Mouse (Mus musculus) hindbrain, embryonic 16.5 days (tissue): ENCODE data around the gene Mcemp1. TPM values are rescaled to one million over a fixed set of nuclear protein-coding genes. Genes with fewer than 3 reads are reported as not detected.

ENCODE experiments used
- ATAC-seq: fragments of 200-750 bp; cut with Nextera tagmentation; 2 replicates; pipeline ENCODE4 v1.8.0; 2017; ENCODE audit warnings: moderate TSS enrichment, moderate library complexity
- H3K27ac ChIP-seq: fragments of 300-500 bp; sonication (generic); 2 replicates; pipeline ENCODE4 v1.5.1; 2014; ENCODE audit warnings: low read depth, mild to moderate bottlenecking, control low read depth, low read length, moderate library complexity
- H3K27me3 ChIP-seq: fragments of 300-500 bp; sonication (generic); replicated peaks from 2 replicates; pipeline ENCODE4 v1.6.1; 2014; ENCODE audit warnings: low read length; ENCODE audit not compliant: control insufficient read depth, insufficient read depth
- H3K36me3 ChIP-seq: fragments of 300-500 bp; sonication (generic); 2 replicates; pipeline ENCODE4 v1.6.1; 2014; ENCODE audit warnings: mild to moderate bottlenecking, low read length, moderate library complexity, mixed read lengths; ENCODE audit not compliant: control insufficient read depth, insufficient read depth
- H3K4me1 ChIP-seq: fragments of 300-500 bp; sonication (generic); 2 replicates; pipeline ENCODE4 v1.6.1; 2014; ENCODE audit warnings: low read depth, low read length; ENCODE audit not compliant: control insufficient read depth, insufficient read depth
- H3K4me2 ChIP-seq: fragments of 300-500 bp; sonication (generic); 2 replicates; pipeline ENCODE4 v1.6.1; 2014; ENCODE audit warnings: mild to moderate bottlenecking, low read length, control low read depth, moderate library complexity
- H3K4me3 ChIP-seq: fragments of 300-500 bp; sonication (generic); 2 replicates; pipeline ENCODE4 v1.5.1; 2014; ENCODE audit warnings: mild to moderate bottlenecking, low read length, control low read depth, moderate library complexity
- H3K9ac ChIP-seq: fragments of 300-500 bp; sonication (generic); 2 replicates; pipeline ENCODE4 v1.6.1; 2014; ENCODE audit warnings: low read depth, mild to moderate bottlenecking, control low read depth, low read length, moderate library complexity
- H3K9me3 ChIP-seq: fragments of 300-500 bp; sonication (generic); 2 replicates; pipeline ENCODE4 v1.6.1; 2014; ENCODE audit warnings: mild to moderate bottlenecking, low read length, moderate library complexity; ENCODE audit not compliant: control insufficient read depth
- WGBS: fragments of 180-500 bp; shearing (Covaris S2); extraction: QIAGEN DNeasy Blood & Tissue Kit; methylation state at CpG from one replicate; pipeline ENCODE4 v1.1.7; 2014; 5-methylcytosine and 5-hydroxymethylcytosine counted together
- polyA plus RNA-seq: library from polyadenylated mRNA; unstranded; fragments of >200 nt; fragmentation: Nextera tagmentation; extraction: Ambion mirVana; gene quantifications from 2 replicates; pipeline ENCODE4 v1.2.1, GENCODE M21; 2015

The Mcemp1 gene
- 0.14 and 0.24 TPM in 2 replicates for polyA plus RNA-seq

- H3K36me3 ChIP-seq: no peaks in the 10 kb centered on the region
- 79% methylated on average over 6 of the region's 6 CpGs for WGBS
- no peak for ATAC-seq
- H3K4me1 ChIP-seq: no peaks in the 10 kb centered on the region
- no peaks in the 10 kb centered on the region for H3K9me3 ChIP-seq
- no peak within 1 kb of the TSS for H3K4me3 ChIP-seq
- no peak within 1 kb of the TSS for H3K27ac ChIP-seq
- H3K9ac ChIP-seq: no peak within 1 kb of the TSS
- no peaks in the 10 kb centered on the region for H3K27me3 ChIP-seq
- no peak within 1 kb of the TSS for H3K4me2 ChIP-seq
Measured at GRCm38 (mm10) chr8:3665507-3665906, at the start of gene Mcemp1. Mcemp1 (plus strand) TSS chr8:3665754.

- H3K4me3 ChIP-seq: peak within 1 kb of the TSS; percentile 83
- H3K27me3 ChIP-seq: no peaks in the 10 kb centered on the region
- peak within 1 kb of the TSS; percentile 94 for H3K4me2 ChIP-seq
- H3K27ac ChIP-seq: no peak within 1 kb of the TSS
- under 1% methylated on average over 37 of the region's 37 CpGs for WGBS
- peak; percentile 97 for ATAC-seq
- H3K36me3 ChIP-seq: peaks cover 13% of the 10 kb centered on the region
- peaks cover 16% of the 10 kb centered on the region for H3K4me1 ChIP-seq
- peak within 1 kb of the TSS; percentile 79 for H3K9ac ChIP-seq
- H3K9me3 ChIP-seq: no peaks in the 10 kb centered on the region
Measured at GRCm38 (mm10) chr8:3621199-3621970, 44.2 kb upstream of the Mcemp1 start, which contains the start of the genes Xab2 and Pet100. Xab2 (minus strand) TSS chr8:3621316. Pet100 (plus strand) TSS chr8:3621548.

GRCm38 (mm10) chr8:3622119-3622518 is 43.4 kb upstream of the Mcemp1 start:
- Histone ChIP-seq H3K4me1 (peaks cover 16% of the 10 kb centered on the region), H3K27ac (no peak overlapping the region), H3K4me3 (peak overlapping the region; percentile 83), H3K27me3 (no peaks in the 10 kb centered on the region), H3K9ac (peak overlapping the region; percentile 71), H3K4me2 (peak overlapping the region; percentile 83), H3K9me3 (no peaks in the 10 kb centered on the region), H3K36me3 (peaks cover 10% of the 10 kb centered on the region)
- WGBS: 74% methylated on average over 8 of the region's 8 CpGs
- no peak for ATAC-seq

GRCm38 (mm10) chr8:3625445-3625844 is 40.1 kb upstream of the Mcemp1 start, which contains the start of gene Pcp2:
Pcp2 (minus strand) TSS chr8:3625545.
- no peaks in the 10 kb centered on the region; the same call in 1 of the 2 replicates for H3K36me3 ChIP-seq
- no peak for ATAC-seq
- H3K9ac ChIP-seq: no peak within 1 kb of the TSS
- H3K27ac ChIP-seq: no peak within 1 kb of the TSS
- H3K4me2 ChIP-seq: no peak within 1 kb of the TSS
- no peak within 1 kb of the TSS for H3K4me3 ChIP-seq
- no peaks in the 10 kb centered on the region for H3K9me3 ChIP-seq
- WGBS: 62% methylated on average over 1 of the region's 1 CpGs
- H3K27me3 ChIP-seq: no peaks in the 10 kb centered on the region
- H3K4me1 ChIP-seq: peaks cover 9% of the 10 kb centered on the region

- Histone ChIP-seq H3K4me3 (no peak overlapping the region), H3K27me3 (no peaks in the 10 kb centered on the region), H3K27ac (no peak overlapping the region), H3K4me1 (peaks cover 14% of the 10 kb centered on the region), H3K9ac (no peak overlapping the region), H3K9me3 (no peaks in the 10 kb centered on the region), H3K36me3 (no peaks in the 10 kb centered on the region; the same call in 1 of the 2 replicates), H3K4me2 (no peak overlapping the region)
- 71% methylated on average over 5 of the region's 5 CpGs for WGBS
- ATAC-seq: no peak
Measured at GRCm38 (mm10) chr8:3626971-3627370, 38.6 kb upstream of the Mcemp1 start.

GRCm38 (mm10) chr8:3628014-3628413 is 37.5 kb upstream of the Mcemp1 start:
- H3K27ac ChIP-seq: no peak overlapping the region
- peaks cover 9% of the 10 kb centered on the region for H3K4me1 ChIP-seq
- H3K4me2 ChIP-seq: no peak overlapping the region
- H3K27me3 ChIP-seq: no peaks in the 10 kb centered on the region
- no peak overlapping the region for H3K9ac ChIP-seq
- ATAC-seq: no peak
- H3K4me3 ChIP-seq: no peak overlapping the region
- 37% methylated on average over 5 of the region's 5 CpGs for WGBS
- H3K9me3 ChIP-seq: no peaks in the 10 kb centered on the region
- H3K36me3 ChIP-seq: no peaks in the 10 kb centered on the region; the same call in 1 of the 2 replicates

- Histone ChIP-seq H3K4me1 (peaks cover 9% of the 10 kb centered on the region), H3K9me3 (no peaks in the 10 kb centered on the region), H3K9ac (peak within 1 kb of the TSS; percentile 58), H3K27ac (no peak within 1 kb of the TSS), H3K4me2 (peak within 1 kb of the TSS; percentile 64), H3K27me3 (no peaks in the 10 kb centered on the region), H3K4me3 (peak within 1 kb of the TSS; percentile 49), H3K36me3 (no peaks in the 10 kb centered on the region)
- WGBS: 4% methylated on average over 47 of the region's 47 CpGs
- ATAC-seq: peak; percentile 88
Measured at GRCm38 (mm10) chr8:3630647-3631477, 34.7 kb upstream of the Mcemp1 start, which contains the start of gene Stxbp2. Stxbp2 (plus strand) TSS chr8:3630955.

GRCm38 (mm10) chr8:3631478-3631875 is 34.1 kb upstream of the Mcemp1 start:
- H3K27me3 ChIP-seq: no peaks in the 10 kb centered on the region
- no peak; the same call in 1 of the 2 replicates for ATAC-seq
- peaks cover 9% of the 10 kb centered on the region for H3K4me1 ChIP-seq
- peak overlapping the region; percentile 64 for H3K4me2 ChIP-seq
- 26% methylated on average over 8 of the region's 8 CpGs for WGBS
- no peak overlapping the region for H3K27ac ChIP-seq
- H3K9me3 ChIP-seq: no peaks in the 10 kb centered on the region
- no peaks in the 10 kb centered on the region for H3K36me3 ChIP-seq
- peak overlapping the region; percentile 58 for H3K9ac ChIP-seq
- peak overlapping the region; percentile 49 for H3K4me3 ChIP-seq

GRCm38 (mm10) chr8:3645804-3646203 is 19.8 kb upstream of the Mcemp1 start:
- no peak for ATAC-seq
- no peak overlapping the region for H3K4me2 ChIP-seq
- H3K4me3 ChIP-seq: no peak overlapping the region
- 21% methylated on average over 5 of the region's 5 CpGs for WGBS
- no peak overlapping the region for H3K27ac ChIP-seq
- no peaks in the 10 kb centered on the region for H3K9me3 ChIP-seq
- no peaks in the 10 kb centered on the region for H3K4me1 ChIP-seq
- H3K27me3 ChIP-seq: no peaks in the 10 kb centered on the region
- H3K36me3 ChIP-seq: no peaks in the 10 kb centered on the region
- no peak overlapping the region for H3K9ac ChIP-seq
